Mouse (Mus musculus): ENCODE measurements around the gene Olfr1148.

Gene Olfr1148

GRCm38 (mm10) chr2:87830233-87830632 is at the start of gene Olfr1148:
Gene Olfr1148, plus strand, starts transcription at chr2:87830533.
- no peak for DNase-seq (ENCODE audit: low spot score in 2 of 2)

GRCm38 (mm10) chr2:87800292-87800691 is 30.0 kb upstream of the Olfr1148 start, which contains the start of gene Olfr1143:
Gene Olfr1143, plus strand, starts transcription at chr2:87800592.
- DNase-seq (ENCODE audit: low spot score in 2 of 2) = no peak

DNA sequence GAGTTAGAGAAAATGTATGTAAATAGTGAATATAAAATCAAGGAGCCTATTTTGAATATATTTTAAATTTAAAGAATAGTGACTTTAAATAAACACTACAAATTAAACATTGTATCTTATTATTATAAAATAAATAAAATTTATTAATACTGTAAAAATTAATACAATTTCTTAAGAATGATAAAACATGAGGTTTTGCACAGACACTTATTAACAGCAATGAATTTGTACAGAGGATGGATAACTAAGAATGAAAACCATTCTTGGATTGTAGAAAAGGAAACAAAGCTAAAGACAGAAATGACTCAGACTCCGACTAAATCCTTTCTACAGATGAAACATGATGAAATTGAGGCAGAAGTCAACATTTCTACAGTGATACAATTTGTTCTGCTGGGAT is 20.8 kb upstream of the Olfr1148 start, which contains the start of gene Olfr1145:
Gene Olfr1145, plus strand, starts transcription at position 301 of the 400 bp plus-strand sequence.
- no peak for DNase-seq (ENCODE audit: low spot score in 2 of 2)

- DNase-seq (ENCODE audit: low spot score in 2 of 2) = no peak
Observed at GRCm38 (mm10) chr2:87843693-87844092, 13.4 kb downstream of the Olfr1148 start, which contains the start of gene Olfr1150-ps1. Gene Olfr1150-ps1, plus strand, starts transcription at chr2:87843993.

- DNase-seq (ENCODE audit: low spot score in 2 of 2) = no peak
Observed at GRCm38 (mm10) chr2:87855562-87855961, 25.2 kb downstream of the Olfr1148 start, which contains the start of gene Olfr1151. Gene Olfr1151, plus strand, starts transcription at chr2:87855862.

DNA sequence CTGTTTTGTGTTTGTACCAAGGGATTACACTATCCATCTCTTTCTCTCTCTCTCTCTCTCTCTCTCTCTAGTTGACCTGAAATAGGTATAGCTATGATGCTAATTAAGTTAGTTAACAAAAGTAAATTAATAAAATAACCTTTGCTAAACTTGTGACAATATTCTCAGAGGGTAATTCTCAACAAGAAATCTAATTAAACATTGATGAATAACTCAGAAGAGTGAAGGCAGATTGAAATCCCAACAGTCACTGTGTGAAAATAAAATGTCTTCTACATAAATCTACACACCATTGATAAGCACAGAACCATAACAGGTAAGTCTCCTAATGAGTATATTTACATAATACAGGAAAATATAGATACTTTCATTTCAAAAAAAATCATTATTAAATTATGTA is 35.9 kb downstream of the Olfr1148 start, which contains the start of gene Olfr1152:
Gene Olfr1152, plus strand, starts transcription at position 301 of the 400 bp plus-strand sequence.
- no peak for DNase-seq (ENCODE audit: low spot score in 2 of 2)
